Mouse (Mus musculus) naive thymus-derived CD4-positive, alpha-beta T cell, adult 2 months (primary cell): ENCODE results near the gene B3glct.

Experiments
- DNase-seq: peaks from one replicate; pipeline ENCODE4 v3.0.0-alpha.2; 2011; ENCODE audit warnings: low read depth

B3glct gene

GRCm38 (mm10) chr5:149748640-149749580 is 70.9 kb downstream of the B3glct start:
- DNase-seq: peak; percentile 7

DNA sequence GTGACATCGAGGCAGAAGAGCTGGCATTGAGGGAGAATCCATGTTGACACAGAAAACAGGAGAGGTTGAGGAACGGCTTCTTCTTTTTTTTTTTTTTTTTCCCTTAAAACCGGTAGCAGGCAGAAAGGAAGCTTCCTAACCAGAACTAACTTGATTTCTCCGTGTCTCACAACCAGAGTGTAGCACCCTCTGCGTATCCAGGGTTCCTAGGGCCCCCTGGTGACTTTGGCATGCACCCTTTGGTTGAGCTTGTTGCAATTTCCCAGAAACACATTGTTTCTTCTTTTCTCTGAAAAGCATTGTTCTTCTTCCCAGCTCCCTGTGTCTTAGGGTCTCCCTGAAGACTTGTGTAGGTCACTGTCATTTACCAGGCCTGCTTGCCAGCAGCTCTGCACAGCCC is 73.8 kb downstream of the B3glct start:
- no peak for DNase-seq

- DNase-seq: no peak
Measured at GRCm38 (mm10) chr5:149753073-149753472, 75.0 kb downstream of the B3glct start.

- DNase-seq: no peak
Measured at GRCm38 (mm10) chr5:149767116-149767515, 89.1 kb downstream of the B3glct start.

- no peak for DNase-seq
Measured at GRCm38 (mm10) chr5:149767651-149768301, 89.7 kb downstream of the B3glct start.

- DNase-seq: no peak
Measured at GRCm38 (mm10) chr5:149769666-149770065, 91.6 kb downstream of the B3glct start.

- DNase-seq: peak; percentile 53
Measured at GRCm38 (mm10) chr5:149776038-149776437, 98.0 kb downstream of the B3glct start.

- peak; percentile 49 for DNase-seq
Measured at GRCm38 (mm10) chr5:149779740-149780139, 101.7 kb downstream of the B3glct start.

GRCm38 (mm10) chr5:149780411-149780810 is 102.4 kb downstream of the B3glct start:
- peak; percentile 66 for DNase-seq

DNA sequence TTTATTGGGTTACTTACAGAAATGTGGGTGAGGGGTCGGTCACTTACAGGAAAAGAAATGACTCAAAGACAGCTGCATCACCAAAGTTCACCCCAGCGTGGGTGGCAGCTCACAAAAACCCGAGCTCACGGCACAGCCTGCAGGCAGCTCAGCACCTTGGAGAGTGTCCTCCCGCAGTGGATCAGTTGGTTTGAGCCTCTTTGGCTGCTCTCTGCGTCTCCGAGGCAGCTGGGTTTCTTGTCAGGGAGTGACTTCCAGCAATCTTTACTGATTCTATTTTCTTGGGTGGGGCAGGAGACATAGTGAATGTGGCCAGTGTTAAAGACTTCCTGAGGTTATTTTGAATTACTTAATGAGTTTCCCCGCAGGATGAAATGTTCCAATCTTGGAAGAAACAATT is 112.1 kb downstream of the B3glct start:
- no peak for DNase-seq

DNA sequence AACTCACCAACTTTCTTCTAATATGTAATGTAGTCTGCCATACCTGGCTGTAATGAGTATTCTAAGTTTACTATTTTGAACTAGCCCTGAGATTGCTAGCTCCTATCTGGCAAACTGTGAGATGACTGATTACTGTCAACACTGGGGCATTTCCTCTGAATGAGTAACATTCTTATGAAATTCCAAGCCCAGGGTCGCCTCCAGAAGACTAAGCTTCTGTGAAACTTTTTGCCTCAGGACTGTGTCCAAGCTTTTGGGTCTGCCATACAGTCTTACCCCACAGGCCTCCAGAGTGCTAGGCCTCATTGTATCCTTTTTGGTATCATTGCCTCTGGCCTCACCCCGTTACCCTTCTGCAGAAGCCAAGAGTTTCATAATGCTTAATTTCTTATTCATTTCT is 132.0 kb downstream of the B3glct start:
- no peak for DNase-seq

DNA sequence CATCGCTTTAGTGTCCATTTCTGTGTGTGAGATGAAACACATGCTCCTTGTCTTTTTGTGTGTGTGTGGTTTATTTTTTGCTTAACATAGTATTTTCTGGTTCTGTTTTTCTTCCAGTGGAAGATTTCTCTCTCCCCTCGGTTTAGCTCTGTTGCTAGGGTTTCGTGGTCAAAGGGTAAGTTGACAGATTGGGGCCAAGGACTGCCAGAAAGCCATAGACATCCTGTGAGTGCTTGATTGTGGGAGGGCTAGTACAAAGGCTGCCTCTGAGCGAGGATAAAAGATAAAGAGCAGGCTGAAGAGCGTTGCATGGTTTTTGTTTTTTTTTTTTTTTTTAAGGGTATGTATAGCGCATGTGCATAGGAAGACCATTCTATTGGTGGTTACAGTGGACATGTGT is 133.8 kb downstream of the B3glct start:
- no peak for DNase-seq
